Mouse (Mus musculus) heart, postnatal 25 days (tissue): ENCODE data around the gene Gm1123. TPM values are rescaled to one million over a fixed set of nuclear protein-coding genes. Genes with fewer than 3 reads are reported as not detected.

ENCODE experiments used
- DNase-seq: peaks from one replicate; pipeline ENCODE4 v3.0.0; 2022; ENCODE audit warnings: low spot score
- intact Hi-C: fragments of 180-260 bp; cut with DNase I; formaldehyde crosslinking; loops from one replicate; pipeline ENCODE4 v1.15.1; 2025
- total RNA-seq, 2 experiments: library from RNA; stranded (reverse); gene quantifications; 2 replicates each; pipeline ENCODE4 v1.2.3; 2021

Gene Gm1123
- total RNA-seq, result not detected

GRCm38 (mm10) chr9:99035575-99035974, at the start of gene Gm1123:
Gene Gm1123 (minus strand): TSS chr9:99035715.
- no peak for DNase-seq
- intact Hi-C loops, result no loop called here

DNA sequence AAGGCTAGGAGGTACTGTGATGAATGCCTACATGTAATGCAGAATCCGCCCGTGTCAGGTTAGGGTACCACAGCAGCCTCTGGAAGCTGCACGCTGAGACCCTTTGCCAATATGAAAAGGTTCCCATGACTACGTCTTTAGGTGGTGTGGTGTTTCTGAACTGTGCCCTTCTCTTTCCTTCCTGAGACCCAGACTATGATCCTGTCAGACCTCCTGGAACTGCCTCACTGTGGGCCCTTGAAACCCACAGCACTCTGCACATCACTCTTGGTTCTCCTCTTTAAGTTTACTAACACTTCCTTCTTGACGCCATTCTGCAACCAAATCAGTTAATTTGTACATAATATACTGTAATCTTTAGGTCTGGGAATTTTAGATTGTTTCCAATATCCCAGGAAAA, 46.2 kb upstream of the Gm1123 start:
- intact Hi-C loops, result loop anchor here (5.0 kb wide), 1 partner anchor 161 kb away; the partner anchor contains the start of gene Cep70

GRCm38 (mm10) chr9:99081308-99081707, 45.8 kb upstream of the Gm1123 start:
- intact Hi-C loops, result loop anchor here (5.0 kb wide), 1 partner anchor 161 kb away; the partner anchor contains the start of gene Cep70

More for the DNA sequence above, 46.2 kb upstream of the Gm1123 start:
- DNase-seq, result no peak

GRCm38 (mm10) chr9:99080657-99081056, 45.1 kb upstream of the Gm1123 start:
- intact Hi-C loops, result loop anchor here (5.0 kb wide), 1 partner anchor 162 kb away; the partner anchor contains the start of gene Cep70
- no peak for DNase-seq

More at GRCm38 (mm10) chr9:99081308-99081707, 45.8 kb upstream of the Gm1123 start:
- DNase-seq, result no peak

DNA sequence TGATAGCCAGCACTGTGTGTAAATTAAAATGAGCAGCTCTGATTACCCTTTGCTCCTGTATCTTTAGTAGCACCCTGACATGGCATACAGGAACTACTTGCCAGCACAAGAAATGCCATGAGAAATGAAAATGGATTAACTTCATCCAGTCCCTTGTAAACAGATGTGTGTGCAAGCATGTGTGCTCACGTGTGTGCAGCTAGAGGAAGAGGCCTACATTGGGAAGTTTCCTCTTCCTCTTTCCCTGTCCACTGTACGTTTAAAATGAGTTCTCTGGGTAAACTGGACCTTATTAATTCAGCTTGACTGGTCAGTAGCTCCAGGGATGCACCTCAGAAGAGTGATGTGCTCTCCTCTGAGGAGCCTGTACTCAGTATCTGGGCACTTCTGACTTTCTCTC, 38.9 kb upstream of the Gm1123 start:
- DNase-seq, result no peak
- intact Hi-C loops, result no loop called here

DNA sequence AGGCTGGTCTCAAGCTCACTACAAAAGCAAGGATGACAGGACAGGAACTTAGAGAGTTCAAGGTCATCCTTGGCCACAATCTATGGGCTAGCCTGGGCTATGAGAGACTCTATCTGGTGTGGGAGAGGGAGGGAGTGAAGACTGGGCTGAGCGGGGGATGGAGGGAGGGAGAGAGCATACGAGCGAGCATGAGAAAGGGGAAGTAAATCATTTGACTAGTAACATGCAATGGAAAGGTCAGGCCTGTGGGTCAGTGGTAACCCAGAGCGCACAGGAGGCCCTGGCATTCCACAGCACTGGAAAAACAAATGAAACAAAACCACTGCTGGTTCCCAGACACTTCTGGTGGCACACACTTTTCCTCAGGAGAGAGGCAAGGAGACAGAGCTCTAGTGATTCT, 37.0 kb upstream of the Gm1123 start:
- intact Hi-C loops, result no loop called here
- DNase-seq, result no peak

DNA sequence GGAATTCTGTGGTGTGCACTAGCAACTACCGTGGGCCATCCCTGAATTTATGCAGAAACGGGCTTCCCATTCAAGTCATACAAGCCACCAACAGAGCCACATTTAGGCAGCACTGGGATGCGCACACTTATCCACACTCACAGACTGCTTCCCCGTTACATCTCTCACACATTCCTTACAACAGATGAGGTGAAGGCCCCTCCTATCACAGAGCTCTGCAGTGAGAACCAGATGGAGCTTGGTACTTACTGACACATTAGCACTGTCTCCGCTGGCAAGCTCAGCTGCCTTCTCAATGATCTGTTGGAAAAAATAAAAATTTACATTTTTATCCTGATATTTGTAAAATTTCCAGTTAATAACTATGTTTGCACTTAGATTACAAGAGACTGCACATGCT, 29.8 kb upstream of the Gm1123 start:
- intact Hi-C loops, result loop anchor here (5.0 kb wide), 1 partner anchor 77 kb away; the partner anchor contains the start of gene Pik3cb
- no peak for DNase-seq

GRCm38 (mm10) chr9:99064216-99064615, 28.7 kb upstream of the Gm1123 start:
- intact Hi-C loops, result loop anchor here (1.0 kb wide), 1 partner anchor 178 kb away; no protein-coding TSS in a partner anchor
- DNase-seq, result no peak

DNA sequence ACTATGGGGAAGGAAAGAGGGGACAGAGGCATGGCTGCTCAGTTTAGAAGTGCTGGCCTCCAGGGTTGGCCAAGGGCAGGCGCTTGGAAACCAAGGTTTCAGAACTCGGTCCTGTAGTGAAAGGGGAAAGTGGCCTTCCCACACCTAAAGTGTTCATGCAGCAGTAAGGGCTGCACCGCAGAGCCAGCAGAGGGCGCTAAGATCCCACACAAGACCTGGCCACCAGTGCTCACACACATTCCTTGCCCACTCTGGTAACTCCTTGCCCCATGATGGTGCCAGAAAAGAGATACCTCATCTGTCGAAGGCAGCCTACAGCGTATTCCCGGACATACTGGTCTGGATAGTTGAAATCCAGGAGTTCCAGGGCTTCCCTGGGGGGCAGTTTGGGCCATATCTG, 27.0 kb upstream of the Gm1123 start:
- DNase-seq, result peak; percentile 35
- intact Hi-C loops, result loop anchor here (2.0 kb wide), 2 partner anchors 314 to 388 kb away; partner anchors contain the start of gene Nme9

DNA sequence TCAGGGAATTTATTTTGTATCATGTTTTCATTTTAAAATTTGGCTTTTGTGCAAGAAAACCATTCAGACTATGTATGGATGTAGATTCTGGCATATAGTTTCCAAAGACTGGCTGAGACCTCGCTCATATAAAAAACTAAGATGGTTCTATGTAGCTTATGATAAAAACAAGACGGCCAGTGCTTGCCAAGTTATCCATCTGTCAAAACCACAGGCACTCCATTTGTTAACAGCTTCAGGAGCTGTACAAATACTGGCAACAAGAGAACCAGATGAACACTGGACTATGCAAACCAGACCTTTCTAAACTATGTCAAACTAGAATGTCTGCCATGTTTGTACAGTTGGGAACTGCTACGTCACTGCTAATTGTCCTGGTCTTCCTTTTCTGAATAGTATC, 22.2 kb upstream of the Gm1123 start:
- intact Hi-C loops, result no loop called here
- DNase-seq, result no peak

- DNase-seq, result no peak
- intact Hi-C loops, result loop anchor here (5.0 kb wide), 1 partner anchor 62 kb away; the partner anchor contains the start of gene Faim
These were observed 14.2 kb upstream of the Gm1123 start for GRCm38 (mm10) chr9:99049760-99050159.

GRCm38 (mm10) chr9:99048724-99049250, 13.3 kb upstream of the Gm1123 start:
- no peak for DNase-seq
- intact Hi-C loops, result loop anchor here (5.0 kb wide), 1 partner anchor 61 kb away; the partner anchor contains the start of gene Faim

- intact Hi-C loops, result loop anchor here (5.0 kb wide), 1 partner anchor 57 kb away; the partner anchor contains the start of gene Faim
- DNase-seq, result no peak
These were observed 9.2 kb upstream of the Gm1123 start for GRCm38 (mm10) chr9:99044761-99045160.

GRCm38 (mm10) chr9:99042641-99043040, 7.1 kb upstream of the Gm1123 start:
- DNase-seq, result no peak
- intact Hi-C loops, result no loop called here

- DNase-seq, result no peak
- intact Hi-C loops, result no loop called here
These were observed 6.5 kb upstream of the Gm1123 start for GRCm38 (mm10) chr9:99041994-99042393.

DNA sequence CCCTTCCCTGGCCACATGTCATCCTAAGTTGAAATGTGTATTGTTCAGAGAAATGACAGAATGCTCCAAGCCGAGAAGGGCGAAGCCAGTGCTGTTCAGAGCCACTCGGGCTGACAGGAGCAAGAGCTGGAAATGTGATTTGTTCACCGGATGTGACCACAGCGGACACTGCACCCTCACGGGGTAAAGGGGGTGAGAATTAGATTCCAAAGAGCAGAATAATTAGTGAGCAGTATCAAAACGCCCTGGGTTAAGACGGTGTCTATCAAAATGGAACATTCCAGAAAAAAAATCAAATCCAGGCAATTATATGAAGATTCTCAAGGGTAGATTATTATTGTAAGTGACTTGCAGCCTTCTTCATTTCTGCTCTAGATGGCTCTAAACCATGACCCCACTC, 1.4 kb downstream of the Gm1123 start:
- intact Hi-C loops, result no loop called here
- no peak for DNase-seq

GRCm38 (mm10) chr9:99032031-99032430, 3.5 kb downstream of the Gm1123 start:
- intact Hi-C loops, result no loop called here
- DNase-seq, result no peak

DNA sequence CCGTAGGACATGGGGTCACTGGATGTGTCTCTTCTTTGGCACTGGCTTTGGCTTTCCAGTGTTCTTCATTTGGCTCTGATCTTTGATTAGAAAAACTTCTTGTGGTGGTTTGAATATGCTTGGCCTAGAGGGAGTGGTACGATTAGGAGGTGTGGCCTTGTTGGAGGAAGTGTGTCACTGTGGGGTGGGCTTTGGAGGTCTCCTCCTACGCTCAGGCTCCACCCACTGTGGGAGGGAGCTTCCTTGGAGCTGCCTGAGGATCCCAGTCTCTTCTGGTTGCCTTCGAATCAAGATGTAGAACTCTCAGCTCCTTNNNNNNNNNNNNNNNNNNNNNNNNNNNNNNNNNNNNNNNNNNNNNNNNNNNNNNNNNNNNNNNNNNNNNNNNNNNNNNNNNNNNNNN, 13.8 kb downstream of the Gm1123 start:
- intact Hi-C loops, result no loop called here
- no peak for DNase-seq

GRCm38 (mm10) chr9:99021166-99021565, 14.3 kb downstream of the Gm1123 start:
- intact Hi-C loops, result no loop called here
- DNase-seq, result no peak

DNA sequence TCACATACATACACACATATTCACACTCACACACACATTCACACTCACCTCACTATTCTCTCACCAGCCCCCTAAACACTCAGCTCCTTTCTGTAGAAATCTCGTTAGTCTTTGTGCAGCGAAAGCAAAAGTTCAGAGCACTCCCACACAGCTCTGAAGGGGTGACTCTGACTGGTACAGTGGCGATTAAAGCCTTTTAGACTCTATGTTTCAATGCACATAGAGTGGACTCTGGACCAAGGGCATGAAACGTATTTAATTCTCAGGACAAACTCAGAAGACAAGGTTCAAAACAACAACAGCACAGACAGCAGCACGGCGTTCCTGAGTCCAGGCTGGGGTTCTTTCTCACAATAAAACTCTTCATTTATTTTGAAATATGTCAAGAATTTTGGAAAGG, 17.8 kb downstream of the Gm1123 start:
- intact Hi-C loops, result no loop called here
- no peak for DNase-seq

- intact Hi-C loops, result no loop called here
- no peak for DNase-seq
These were observed 18.8 kb downstream of the Gm1123 start for GRCm38 (mm10) chr9:99016759-99017158.

GRCm38 (mm10) chr9:99016301-99016700, 19.2 kb downstream of the Gm1123 start:
- no peak for DNase-seq
- intact Hi-C loops, result no loop called here
